Mouse (Mus musculus) right cerebral cortex, postnatal 36 days (tissue): ENCODE measurements around the gene Insig2.
A peak's percentile ranks its signal among the peaks of the same experiment; 100 is the strongest.

Experiments
- DNase-seq, 2 experiments: peaks; one replicate each; pipeline ENCODE4 v3.0.0; 2022; ENCODE audit warnings: low spot score in 2 of 2, mixed read lengths in 1 of 2

The Insig2 gene

DNA sequence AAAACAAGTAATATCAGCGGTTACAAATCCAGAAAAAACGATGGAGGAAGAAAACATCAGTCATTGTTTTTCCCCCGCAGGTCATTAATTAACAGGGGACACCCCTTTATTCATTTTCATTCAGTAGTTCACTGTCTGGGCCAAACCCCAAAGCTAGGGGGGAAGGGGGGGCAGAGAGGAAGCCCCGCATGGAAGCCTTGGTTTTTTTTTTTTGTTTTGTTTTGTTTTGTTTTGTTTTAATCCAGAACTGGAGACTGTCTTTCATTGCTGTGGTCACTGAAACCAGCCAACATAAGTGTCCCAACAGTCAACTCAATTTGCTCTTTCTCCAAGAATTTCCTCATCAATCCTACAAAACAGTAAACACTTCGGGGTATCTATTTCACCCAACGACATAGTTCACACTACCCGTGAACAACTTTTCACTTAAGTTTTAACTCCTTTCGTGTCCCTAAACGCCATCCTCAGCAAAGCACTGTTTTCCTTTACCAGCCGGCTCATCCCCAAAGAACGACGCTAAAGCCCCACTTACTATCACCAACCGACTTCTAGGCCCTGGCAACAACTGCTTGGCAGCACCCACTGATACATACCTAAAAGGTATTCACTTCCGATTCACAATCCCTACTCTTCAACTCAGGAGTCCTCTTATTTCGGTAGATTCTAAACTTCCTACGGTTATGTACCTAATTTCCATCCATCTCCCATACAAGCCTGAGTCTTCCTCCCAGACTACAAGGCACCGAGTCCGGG, 5.6 kb downstream of the Insig2 start:
- no peak for DNase-seq

DNA sequence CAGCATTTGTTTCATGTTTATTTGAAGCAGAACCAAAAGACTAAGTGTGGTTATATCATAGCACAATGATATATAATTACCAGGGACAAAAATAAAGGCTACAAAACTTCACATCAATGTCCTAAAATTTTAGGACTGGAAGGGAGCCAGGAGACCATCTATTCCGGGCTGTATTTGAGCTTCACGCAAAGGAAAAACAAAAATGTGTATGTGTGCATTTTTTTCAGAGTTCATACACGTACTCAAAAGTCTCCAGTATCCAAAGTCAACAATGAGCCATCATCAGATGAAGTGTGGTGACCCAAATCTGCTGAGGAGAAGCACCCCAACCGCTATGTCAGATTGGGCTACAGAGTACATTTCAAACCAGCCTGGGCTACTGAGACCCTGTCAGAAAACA, 8.9 kb downstream of the Insig2 start:
- DNase-seq = no peak

DNA sequence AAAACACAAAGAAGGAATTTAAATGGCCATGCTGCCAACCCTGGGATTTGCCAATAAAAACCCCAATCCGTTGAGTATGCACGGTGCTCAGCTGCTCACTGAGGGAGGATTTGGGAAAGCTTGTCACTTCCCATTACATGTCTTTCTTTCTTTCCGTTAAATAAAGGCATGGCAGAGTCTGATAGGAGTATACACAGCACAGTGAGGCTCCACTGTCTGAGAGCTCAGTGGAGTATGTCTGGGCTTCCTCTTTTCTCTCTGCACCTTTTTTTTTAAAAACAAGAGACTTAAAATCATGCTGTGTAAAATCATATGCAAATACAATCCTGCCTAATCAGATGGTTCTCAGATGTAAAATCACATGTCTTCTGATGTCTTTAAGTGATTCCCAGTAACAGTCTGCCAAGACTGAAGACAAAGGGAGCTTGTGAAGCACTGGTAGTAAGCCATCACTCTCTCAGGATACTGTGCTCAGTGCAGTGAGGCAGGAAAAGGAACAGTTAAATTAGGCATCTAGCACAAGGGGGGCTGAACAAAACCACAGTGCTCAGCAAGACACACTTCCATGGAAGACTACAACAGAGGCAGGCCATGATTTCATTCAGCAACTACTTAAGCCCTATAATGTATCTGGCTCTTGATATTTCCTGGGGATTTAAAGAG, 17.5 kb downstream of the Insig2 start:
- no peak for DNase-seq

DNA sequence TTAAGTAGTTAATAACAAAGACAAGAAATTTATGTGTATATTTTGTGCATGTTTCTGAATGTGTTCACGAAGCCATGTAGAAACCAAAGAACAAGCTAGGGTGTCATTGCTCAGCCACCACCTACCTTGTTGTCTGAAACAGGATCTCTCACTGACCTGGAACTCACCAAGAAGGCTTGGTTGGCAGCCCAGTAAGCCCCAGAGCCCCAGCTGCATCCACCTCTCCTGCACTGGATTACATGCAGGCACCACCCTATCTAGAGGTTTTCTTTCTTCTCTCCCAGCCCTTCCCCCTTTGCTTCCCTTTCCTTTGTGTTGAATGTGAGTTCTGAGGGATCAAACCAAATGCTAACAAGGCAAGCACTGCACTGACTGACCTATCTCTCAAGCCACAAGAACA, 19.2 kb downstream of the Insig2 start:
- no peak for DNase-seq

DNA sequence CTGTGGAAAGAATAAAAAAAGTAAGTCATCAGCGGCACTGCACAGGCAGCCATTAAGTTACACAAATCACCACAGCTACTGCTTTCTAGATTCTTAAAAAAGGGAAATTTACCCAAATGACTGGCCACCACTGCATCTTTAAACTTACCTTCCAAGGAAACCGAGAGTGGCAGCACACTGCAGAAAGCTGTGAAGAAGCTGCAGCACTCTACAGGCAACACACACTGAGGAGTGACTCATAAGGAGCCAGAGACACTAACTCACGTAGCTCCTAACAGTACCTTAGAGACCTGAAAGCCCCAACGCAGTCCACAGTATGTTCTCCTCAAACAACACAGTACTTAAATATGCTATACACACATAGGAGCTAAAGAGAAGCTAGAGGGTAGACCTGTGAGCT, 20.1 kb downstream of the Insig2 start:
- no peak for DNase-seq

DNA sequence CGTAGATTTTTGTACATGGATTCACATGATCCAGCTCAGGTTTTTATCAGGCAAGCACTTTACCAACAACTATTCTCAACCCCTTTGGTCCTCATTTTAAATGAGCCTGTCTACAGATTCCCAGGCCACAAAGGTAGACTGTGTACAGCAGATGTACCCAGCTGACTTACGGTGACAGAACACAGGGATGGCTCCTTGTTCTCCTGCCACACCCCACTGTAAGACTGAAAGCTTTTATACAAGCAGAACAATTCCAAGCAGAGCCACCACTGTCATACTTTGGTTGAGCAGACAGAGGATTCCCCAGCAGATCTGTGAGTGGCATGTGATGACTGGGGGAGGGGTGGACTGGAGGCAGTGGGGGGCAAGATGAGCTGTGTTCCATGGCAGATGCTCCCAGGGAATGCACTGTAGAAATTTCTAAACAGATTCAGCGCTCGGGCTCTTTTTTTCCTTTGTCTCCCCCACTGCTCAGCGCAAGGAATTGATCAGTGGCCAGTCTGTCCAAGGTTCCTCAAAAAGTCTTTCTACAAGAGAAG, 35.6 kb downstream of the Insig2 start:
- no peak for DNase-seq

DNA sequence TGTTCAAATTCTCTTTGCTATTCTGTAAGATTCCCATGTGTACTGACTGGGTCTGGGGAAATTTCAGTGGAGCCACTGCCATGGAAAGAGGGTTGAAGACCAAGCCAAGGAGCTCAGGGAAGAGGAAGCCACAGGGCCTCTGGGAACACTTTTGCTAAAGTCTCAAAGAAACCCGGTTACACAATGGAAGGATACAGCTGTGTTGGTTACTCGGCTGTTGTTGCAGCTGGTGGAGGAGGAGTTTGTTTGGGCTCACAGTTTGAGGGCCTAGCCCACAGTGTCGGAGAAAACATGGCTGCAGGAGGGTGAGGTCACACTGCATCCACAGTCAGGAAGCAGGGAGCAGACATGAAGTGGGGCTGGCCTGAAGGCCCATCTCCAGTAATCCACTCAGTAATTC, 38.8 kb downstream of the Insig2 start:
- no peak for DNase-seq

DNA sequence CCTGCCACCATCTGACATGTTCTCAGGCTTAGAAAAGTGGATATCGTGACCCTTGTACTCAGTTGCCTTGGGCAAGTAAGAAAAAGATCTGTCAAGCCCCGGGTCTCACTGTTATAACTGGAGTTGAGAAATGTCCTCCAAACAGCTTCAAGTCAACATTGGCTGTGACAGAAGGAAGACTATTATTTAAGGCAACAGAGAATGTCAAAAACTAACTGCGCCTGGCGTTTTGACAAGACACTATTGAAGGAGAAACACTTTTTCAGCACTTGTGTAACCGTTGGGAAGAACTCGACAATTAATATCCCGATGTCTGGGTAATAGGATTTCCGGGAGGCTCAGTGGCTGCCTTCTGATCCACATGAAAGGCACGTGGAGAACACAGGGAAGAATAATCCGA, 41.5 kb downstream of the Insig2 start:
- DNase-seq = peak in 1 of 2 experiments; percentile 14

DNA sequence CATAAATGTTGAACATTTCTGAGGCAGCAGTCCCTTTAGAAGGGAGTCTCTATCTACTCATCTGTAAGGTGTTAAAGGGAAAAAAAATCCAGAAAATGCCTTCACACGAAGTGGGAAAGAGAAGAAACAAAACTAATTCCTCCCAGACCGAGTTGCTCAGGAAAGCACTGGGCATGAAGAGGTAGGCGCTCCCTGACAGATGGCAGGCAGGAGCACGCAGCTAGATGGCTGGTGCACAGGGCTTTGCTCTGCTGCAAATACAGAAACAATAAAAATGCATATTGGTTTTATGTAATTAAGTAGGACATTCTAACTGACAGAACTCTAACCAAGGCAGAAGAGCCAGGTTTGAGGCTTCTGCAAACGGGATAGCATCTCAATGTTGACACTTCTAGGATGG, 42.0 kb downstream of the Insig2 start:
- DNase-seq = peak; percentile 22 to 49

DNA sequence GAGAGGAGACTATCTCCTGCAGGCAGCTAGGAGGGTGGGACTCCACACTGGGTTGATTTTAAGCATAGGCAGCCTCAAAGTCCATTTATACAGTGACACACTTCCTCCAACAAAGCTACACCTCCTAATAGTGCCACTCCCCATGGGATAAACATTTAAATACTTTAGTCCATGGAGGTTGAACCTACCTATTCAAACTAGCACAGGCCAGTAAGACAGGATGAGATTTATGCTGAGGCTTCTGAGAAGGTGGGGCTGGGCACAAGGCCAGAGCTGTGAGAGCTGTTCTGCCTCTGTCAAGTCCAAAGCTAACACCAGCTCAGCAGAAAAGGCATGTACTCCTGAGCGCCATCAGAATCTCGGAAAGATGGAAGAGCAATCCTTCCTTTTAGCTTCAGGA, 48.2 kb downstream of the Insig2 start:
- no peak for DNase-seq

DNA sequence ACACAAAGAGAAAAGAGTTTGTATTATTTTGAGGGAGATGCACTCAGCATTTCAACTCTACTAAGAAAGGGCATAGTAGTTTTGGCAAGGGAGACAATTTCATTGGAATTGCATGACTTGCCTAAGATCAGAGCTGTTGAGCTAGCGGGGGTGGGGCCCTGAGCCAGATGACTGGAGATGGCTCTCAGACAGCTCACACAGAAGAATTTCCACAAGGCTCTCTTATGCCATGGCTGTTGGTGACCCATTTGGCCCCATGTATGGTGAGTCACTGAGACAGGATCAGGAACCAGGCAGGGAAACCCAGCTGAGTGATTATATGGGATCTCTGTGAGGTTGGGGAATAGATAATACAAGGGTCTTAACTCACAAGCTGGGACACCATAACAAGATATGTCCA, 51.9 kb downstream of the Insig2 start:
- DNase-seq = no peak

DNA sequence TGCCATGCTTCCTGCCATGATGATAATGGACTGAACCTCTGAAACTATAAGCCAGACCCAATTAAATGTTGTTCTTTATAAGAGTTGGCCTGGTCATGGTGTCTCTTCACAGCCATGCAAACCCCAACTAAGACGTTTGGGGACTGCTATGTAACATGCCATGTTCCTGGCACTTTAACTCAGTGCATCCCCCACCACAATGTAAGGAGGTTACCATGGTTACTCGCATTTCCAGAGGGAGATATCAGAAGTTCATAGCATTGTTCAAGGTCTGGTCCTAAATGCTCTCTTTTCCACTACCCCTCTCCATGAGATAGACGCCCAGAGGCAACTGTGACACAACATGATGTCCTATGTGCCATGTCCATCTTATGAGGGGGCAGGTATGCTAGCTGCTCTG, 54.0 kb downstream of the Insig2 start:
- DNase-seq = no peak

DNA sequence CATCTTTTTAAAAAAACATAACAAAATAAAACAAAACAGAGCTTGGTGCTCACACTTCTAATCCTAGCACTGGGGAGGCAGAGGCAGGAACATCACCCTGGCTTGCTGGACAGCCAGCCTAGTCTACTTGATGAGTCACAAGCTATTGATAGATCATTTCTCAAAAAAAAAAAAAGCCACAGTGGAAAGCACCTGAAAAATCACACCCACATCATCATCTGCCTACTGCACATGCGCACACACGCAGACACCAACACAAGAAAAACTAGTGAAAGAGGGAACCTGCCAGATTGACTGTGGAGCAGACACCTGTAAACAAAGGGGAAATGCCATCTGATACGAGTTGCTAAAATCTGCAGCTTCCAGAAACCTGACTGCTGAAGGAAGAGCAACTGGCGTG, 54.9 kb downstream of the Insig2 start:
- no peak for DNase-seq

DNA sequence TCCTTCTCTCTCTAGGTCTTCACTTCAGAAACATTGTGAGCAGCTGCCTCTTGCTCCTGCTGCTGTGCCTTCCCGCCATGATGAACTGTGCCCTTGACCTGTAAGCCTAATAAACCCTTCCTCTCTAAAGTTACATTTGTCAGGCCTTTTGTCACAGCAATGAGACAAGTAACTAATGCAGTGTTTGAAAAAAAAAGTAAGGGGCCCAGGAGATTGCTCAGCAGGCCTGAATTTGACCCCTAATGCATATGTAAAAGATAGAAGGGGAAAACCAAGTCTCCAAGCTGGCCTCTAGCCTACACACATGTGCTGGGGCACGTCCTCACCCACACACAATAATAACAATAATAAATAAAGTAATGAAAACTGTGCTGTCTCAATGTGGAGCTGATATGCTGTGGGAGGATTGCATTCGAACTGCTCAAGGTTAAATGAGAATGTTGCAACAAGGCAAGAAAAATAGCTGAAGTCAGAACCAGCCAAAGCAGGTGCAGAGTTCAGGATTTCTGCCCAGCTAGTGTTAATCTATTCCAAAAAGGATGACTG, 56.4 kb downstream of the Insig2 start:
- DNase-seq = no peak

DNA sequence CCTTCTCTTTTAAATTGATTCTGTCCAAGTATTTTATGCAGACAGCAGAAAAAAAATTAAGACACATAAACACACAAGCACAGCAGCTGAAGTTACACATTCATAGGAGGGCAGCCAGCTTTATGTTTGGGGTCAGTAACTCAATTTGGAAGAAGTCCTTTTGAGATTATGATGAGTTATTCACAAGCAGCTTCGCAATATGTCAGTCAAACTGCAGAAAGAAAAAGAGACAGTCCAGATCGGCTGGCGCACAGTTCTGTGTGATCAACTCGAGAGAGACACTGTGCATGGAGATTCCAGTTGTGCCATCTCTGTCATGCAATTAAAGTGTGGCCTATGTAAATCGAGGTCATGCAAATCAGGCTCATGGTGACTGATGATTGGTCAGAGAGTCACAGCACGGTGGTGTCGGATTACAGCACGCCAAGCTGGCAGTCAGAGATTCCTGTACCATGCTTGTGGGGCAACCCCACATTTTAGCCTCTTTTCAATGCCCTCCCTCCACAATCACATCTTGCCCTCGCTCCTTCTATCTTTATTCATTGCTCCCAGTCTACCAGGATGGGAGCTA, 72.1 kb downstream of the Insig2 start:
- no peak for DNase-seq
